Mouse (Mus musculus) kidney, adult 2 months (tissue): ENCODE measurements around the gene Tex21. TPM values are rescaled to one million over a fixed set of nuclear protein-coding genes. Genes with fewer than 3 reads are reported as not detected.

Experiments
- DNase-seq: peaks from one replicate; pipeline ENCODE4 v3.0.0; 2021
- H3K27ac ChIP-seq: fragments of 200-500 bp; 2 replicates; pipeline ENCODE4 v1.5.1; 2012; ENCODE audit warnings: low read depth, low read length, control low read depth, inconsistent platforms; ENCODE audit not compliant: insufficient read depth
- H3K27me3 ChIP-seq: fragments of 200-500 bp; replicated peaks from 2 replicates; pipeline ENCODE4 v1.6.1; 2012; ENCODE audit warnings: mild to moderate bottlenecking, moderate library complexity, low read length, inconsistent platforms; ENCODE audit not compliant: control insufficient read depth, insufficient read depth
- H3K36me3 ChIP-seq: fragments of 200-500 bp; 2 replicates; pipeline ENCODE4 v1.6.1; 2012; ENCODE audit warnings: mild to moderate bottlenecking, moderate library complexity, low read length, inconsistent platforms; ENCODE audit not compliant: control insufficient read depth, insufficient read depth
- H3K4me1 ChIP-seq: fragments of 200-500 bp; 2 replicates; pipeline ENCODE4 v1.6.1; 2011; ENCODE audit warnings: low read length; ENCODE audit not compliant: control insufficient read depth, insufficient read depth
- H3K4me3 ChIP-seq: fragments of 200-500 bp; 2 replicates; pipeline ENCODE4 v1.5.1; 2011; ENCODE audit warnings: mild to moderate bottlenecking, low read depth, low read length, control low read depth; ENCODE audit not compliant: insufficient read depth
- CTCF ChIP-seq: fragments of 200-500 bp; conservative IDR thresholded peaks from 2 replicates; pipeline ENCODE4 v1.5.1; 2011; ENCODE audit warnings: low read depth, mild to moderate bottlenecking, control low read depth, low read length, moderate library complexity, mixed read lengths; ENCODE audit not compliant: insufficient read depth, insufficient read length
- POLR2A ChIP-seq: fragments of 200-500 bp; IDR thresholded peaks from one replicate; pipeline ENCODE4 v1.6.1; 2011; ENCODE audit warnings: low read depth, low read length, control low read depth
- WGBS: fragments of 180-500 bp; shearing (Covaris S2); methylation state at CpG from one replicate; pipeline ENCODE4 v1.1.7; 2018; 5-methylcytosine and 5-hydroxymethylcytosine counted together
- polyA plus RNA-seq: library from polyadenylated mRNA; depleted of rRNA; stranded (reverse); fragments of >200 nt; gene quantifications from 2 replicates; pipeline ENCODE4 v1.2.3, GENCODE M21; 2012

Gene Tex21
- polyA plus RNA-seq, 1 experiment = 0.11 TPM

GRCm38 (mm10) chr12:76282532-76283173 lies 36.1 kb upstream of the Tex21 start:
- no peak overlapping the region for H3K27ac ChIP-seq
- no peaks in the 10 kb centered on the region for H3K27me3 ChIP-seq
- no peaks in the 10 kb centered on the region for H3K4me1 ChIP-seq
- no peak for DNase-seq
- H3K36me3 ChIP-seq = peaks cover 5% of the 10 kb centered on the region
- no peak for TF ChIP-seq CTCF
- WGBS = 83% methylated on average over 17 of the region's 17 CpGs
- H3K4me3 ChIP-seq = no peak overlapping the region

DNA sequence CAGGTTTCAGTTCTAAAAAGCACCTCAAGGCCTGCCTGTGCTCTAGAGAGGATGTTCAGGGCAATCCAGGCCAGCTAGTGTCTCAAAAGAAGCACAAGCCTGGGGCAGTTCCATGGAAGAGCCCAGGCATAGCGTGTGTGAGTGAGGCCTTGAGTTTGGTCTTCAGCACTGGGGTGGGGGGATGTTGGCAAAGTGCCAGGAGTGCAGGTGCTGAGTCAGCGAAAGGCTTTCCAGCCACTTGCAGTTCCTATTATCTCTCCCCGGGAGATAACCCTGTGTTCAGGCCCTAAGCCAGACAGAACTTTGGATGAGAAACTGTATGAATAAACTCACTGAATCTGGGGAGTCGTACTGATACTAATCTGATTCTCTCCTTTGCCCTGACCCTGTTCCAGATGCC lies 35.6 kb upstream of the Tex21 start:
- no peak overlapping the region for H3K4me3 ChIP-seq
- no peak overlapping the region for H3K27ac ChIP-seq
- H3K4me1 ChIP-seq = no peaks in the 10 kb centered on the region
- TF ChIP-seq CTCF (no peak), POLR2A (no peak)
- DNase-seq = no peak
- H3K36me3 ChIP-seq = peaks cover 5% of the 10 kb centered on the region
- no peaks in the 10 kb centered on the region for H3K27me3 ChIP-seq
- WGBS = 63% methylated on average over 4 of the region's 4 CpGs

DNA sequence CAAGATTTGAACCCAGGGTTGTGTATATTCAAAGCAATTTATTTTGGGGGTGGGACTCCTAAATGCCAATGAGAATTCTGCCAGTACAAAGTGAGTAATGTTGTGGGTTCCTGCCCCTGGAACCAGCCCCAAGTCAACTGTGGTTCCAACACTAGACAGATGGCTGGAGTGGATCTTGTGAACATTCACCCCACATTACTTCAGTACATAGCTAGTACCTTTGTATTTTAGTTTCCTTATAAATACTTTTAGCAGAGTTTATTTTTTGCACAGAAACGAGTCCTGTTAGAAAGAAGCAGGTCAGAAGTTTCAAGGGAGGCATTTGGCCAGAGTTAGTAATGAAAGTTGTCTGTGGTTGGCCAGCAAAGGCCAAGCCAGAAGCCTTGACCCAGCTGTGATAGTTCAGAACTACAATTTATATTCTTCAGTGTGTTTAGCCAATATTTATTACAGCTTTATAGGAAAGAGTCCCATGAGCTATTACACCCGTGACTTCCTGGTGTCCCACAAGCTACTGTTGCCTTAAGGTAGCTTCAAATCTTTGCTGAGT lies 34.6 kb upstream of the Tex21 start:
- WGBS = 68% methylated on average over 2 of the region's 2 CpGs
- no peaks in the 10 kb centered on the region for H3K4me1 ChIP-seq
- peaks cover 5% of the 10 kb centered on the region for H3K36me3 ChIP-seq
- TF ChIP-seq POLR2A (no peak), CTCF (no peak)
- no peak overlapping the region for H3K4me3 ChIP-seq
- no peak overlapping the region for H3K27ac ChIP-seq
- DNase-seq = no peak
- H3K27me3 ChIP-seq = no peaks in the 10 kb centered on the region

- Histone ChIP-seq H3K36me3 (peaks cover 5% of the 10 kb centered on the region), H3K27me3 (no peaks in the 10 kb centered on the region), H3K27ac (no peak overlapping the region), H3K4me3 (no peak overlapping the region), H3K4me1 (no peaks in the 10 kb centered on the region)
- no peak for DNase-seq
- WGBS = 84% methylated on average over 9 of the region's 9 CpGs
- TF ChIP-seq CTCF = no peak
- no peak for TF ChIP-seq POLR2A
Observed at GRCm38 (mm10) chr12:76280556-76280955, 34.0 kb upstream of the Tex21 start.

GRCm38 (mm10) chr12:76278209-76278608 lies 31.7 kb upstream of the Tex21 start:
- H3K4me1 ChIP-seq = no peaks in the 10 kb centered on the region
- H3K36me3 ChIP-seq = peaks cover 4% of the 10 kb centered on the region
- H3K4me3 ChIP-seq = no peak overlapping the region
- no peaks in the 10 kb centered on the region for H3K27me3 ChIP-seq
- no peak for DNase-seq
- no peak overlapping the region for H3K27ac ChIP-seq
- 52% methylated on average over 6 of the region's 6 CpGs for WGBS
- no peak for TF ChIP-seq POLR2A
- no peak for TF ChIP-seq CTCF

GRCm38 (mm10) chr12:76272610-76273524 lies 26.3 kb upstream of the Tex21 start:
- peak; percentile 17 for DNase-seq
- TF ChIP-seq CTCF (no peak), POLR2A (no peak)
- H3K36me3 ChIP-seq = peaks cover 1% of the 10 kb centered on the region; the same call in 1 of the 2 replicates
- H3K4me3 ChIP-seq = no peak overlapping the region
- no peaks in the 10 kb centered on the region for H3K27me3 ChIP-seq
- H3K27ac ChIP-seq = no peak overlapping the region
- 69% methylated on average over 10 of the region's 10 CpGs for WGBS
- no peaks in the 10 kb centered on the region; the same call in 1 of the 2 replicates for H3K4me1 ChIP-seq

- no peak for DNase-seq
- Histone ChIP-seq H3K4me3 (no peak overlapping the region), H3K27ac (no peak overlapping the region), H3K4me1 (no peaks in the 10 kb centered on the region; the same call in 1 of the 2 replicates), H3K36me3 (peaks cover 1% of the 10 kb centered on the region; the same call in 1 of the 2 replicates), H3K27me3 (no peaks in the 10 kb centered on the region)
- TF ChIP-seq CTCF (no peak), POLR2A (no peak)
- 81% methylated on average over 6 of the region's 6 CpGs for WGBS
Observed at GRCm38 (mm10) chr12:76271516-76271915, 25.0 kb upstream of the Tex21 start.
